Mouse (Mus musculus) urinary bladder, postnatal 25 days (tissue): ENCODE results near the gene Fhit.

Experiments used
- DNase-seq: peaks from one replicate; pipeline ENCODE4 v3.0.0; 2022; ENCODE audit warnings: low spot score

Gene Fhit

GRCm38 (mm10) chr14:9684362-9684761 lies 1477.5 kb downstream of the Fhit start:
- no peak for DNase-seq

DNA sequence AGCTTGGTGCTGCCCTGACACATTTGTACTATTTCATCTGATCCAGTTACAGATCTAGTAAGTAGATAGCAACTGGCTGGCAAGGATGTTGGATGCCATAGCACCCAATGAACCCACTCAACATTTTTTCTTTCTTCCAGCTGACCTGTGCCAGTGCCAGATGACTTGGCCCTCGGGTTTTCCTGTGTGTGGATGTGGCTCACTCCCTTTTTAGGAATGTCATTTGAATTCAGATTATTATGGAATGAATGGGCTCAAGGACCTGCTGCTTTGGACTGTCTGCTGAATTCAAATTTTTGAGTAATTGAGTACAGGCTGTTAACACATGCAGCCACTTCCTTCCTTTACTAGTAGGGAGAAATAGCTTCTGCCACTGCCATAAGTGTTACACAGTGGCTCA lies 1489.1 kb downstream of the Fhit start:
- DNase-seq = no peak

GRCm38 (mm10) chr14:9671776-9672175 lies 1490.1 kb downstream of the Fhit start:
- DNase-seq = no peak

GRCm38 (mm10) chr14:9669766-9670165 lies 1492.1 kb downstream of the Fhit start:
- no peak for DNase-seq

- DNase-seq = no peak
These were observed 1503.4 kb downstream of the Fhit start for GRCm38 (mm10) chr14:9658445-9658844.

DNA sequence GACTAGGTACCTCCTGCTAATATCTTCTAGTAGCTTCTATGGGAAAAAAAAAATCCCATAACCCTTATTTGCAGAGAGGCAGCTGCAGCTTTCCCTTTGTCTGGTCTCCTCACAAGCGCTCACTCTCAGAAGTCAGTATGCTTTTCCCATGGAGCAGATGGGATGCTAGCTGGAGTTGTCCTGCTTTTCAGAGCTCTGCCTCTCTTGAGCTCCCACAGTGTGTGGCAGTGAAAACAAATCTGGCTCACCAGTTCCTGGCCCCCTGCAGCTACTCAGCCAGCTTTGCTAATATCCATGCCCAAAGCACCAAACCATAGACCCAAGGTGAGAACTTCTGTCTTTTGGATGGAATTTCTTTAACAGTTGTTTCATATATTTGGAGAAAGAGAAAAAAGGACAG lies 1510.4 kb downstream of the Fhit start:
- DNase-seq = no peak

GRCm38 (mm10) chr14:9648416-9648815 lies 1513.4 kb downstream of the Fhit start:
- no peak for DNase-seq

- no peak for DNase-seq
These were observed 1515.6 kb downstream of the Fhit start for GRCm38 (mm10) chr14:9646233-9646632.

DNA sequence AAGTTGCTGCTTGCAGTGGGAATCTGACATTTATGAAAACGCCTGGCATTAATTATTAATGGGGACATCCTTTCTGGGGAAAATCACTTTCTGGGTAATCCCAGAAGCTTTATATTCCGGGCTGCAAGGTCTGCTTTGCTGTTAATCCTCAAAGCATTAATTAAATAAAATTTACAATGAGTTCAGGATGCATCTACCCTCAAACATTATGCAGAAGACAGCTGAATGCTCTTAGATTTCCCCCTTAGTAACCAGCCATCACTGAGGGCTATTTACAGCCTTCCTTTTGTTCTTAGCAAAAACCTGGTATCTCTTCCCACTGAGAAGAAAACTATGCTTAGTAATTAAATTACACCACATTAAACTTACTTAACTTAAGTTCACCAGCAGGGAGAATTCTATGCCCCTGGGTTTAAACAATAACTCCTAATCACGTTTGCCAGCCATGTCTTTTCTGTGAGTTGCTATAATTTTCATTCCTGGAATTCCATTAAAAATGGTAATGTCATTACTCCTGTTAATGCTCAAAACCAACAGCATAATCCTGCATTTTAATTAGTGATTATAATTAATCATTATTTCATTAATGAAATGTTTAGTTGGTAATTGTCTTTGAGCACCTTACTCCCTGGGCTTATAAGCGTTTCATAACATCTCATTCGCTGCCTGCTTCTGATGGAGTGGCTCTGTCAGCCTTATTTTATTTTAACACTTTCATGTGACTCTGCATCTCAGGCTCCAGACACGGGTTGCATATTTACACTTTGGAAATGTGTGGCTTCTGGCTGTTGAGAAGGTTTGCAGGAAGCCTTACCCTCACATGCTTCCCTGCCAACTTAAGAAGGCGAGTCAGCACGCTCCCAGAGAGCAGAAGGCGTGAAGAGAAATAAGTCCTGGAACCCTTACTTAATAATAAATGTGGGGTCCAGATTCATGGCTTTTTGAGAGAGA lies 1517.3 kb downstream of the Fhit start:
- DNase-seq = no peak

DNA sequence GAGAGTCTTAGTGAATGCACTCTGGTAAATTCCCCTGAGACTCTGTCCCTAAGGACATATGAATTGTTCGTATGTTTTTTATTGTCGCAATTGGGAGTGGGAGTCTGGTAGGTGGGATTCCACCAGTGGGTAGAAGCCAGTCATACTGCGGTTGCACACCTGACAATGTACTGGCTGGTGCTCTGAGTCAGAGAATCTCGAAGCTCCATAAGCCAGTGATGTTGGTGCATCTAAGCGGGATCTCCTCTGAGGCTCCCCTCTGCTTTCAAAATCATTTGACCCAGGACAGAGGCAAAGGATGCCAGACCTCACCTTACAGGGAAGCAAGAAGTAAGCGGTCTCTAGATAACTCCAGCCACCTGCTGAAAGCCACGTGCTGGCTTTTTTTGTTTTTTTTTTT lies 1518.1 kb downstream of the Fhit start:
- DNase-seq = no peak

GRCm38 (mm10) chr14:9642628-9643027 lies 1519.2 kb downstream of the Fhit start:
- DNase-seq = no peak

DNA sequence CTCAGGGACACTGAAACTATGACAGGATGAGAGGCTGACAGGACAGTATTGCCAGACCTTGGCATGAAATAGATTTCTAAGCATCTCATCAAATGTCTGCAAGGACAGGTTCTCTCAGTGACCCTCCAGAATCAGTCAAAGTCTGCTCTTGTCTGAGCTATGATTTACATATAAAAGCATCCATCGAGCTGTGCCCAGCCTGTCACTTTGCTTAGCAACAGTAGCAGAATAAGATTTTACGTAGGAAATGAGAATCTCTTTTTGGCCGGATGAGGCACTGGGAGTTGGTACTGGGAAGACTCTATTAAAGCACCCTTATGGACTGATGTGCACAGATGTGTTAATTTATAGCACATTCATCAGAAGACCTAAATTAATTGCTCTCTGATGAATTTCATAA lies 1519.8 kb downstream of the Fhit start:
- DNase-seq = no peak

- no peak for DNase-seq
These were observed 1527.4 kb downstream of the Fhit start for GRCm38 (mm10) chr14:9634247-9634991.

GRCm38 (mm10) chr14:9632537-9632936 lies 1529.3 kb downstream of the Fhit start:
- DNase-seq = no peak

GRCm38 (mm10) chr14:9623219-9624043 lies 1538.4 kb downstream of the Fhit start:
- no peak for DNase-seq

GRCm38 (mm10) chr14:9620902-9621540 lies 1540.8 kb downstream of the Fhit start:
- DNase-seq = no peak

- no peak for DNase-seq
These were observed 1542.0 kb downstream of the Fhit start for GRCm38 (mm10) chr14:9619840-9620239.

DNA sequence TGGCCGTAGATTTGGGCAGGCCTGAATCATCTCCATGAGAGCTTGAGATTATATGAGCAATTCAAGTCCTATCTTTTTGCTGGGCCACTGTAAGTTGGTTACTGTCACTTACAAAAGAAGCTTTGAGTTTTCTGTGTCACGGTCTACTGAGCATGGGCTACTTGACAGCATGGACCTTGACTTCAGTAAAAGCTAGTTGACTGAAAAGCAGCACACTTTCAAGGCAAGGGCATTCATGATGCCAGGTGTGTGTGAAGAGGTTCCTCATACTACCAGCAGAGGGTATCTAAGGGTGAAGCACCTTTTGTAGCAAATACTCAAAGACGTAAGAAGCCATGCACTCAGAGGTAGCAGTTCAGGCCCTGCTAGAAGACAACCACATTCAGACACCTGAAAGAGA lies 1548.7 kb downstream of the Fhit start:
- no peak for DNase-seq

DNA sequence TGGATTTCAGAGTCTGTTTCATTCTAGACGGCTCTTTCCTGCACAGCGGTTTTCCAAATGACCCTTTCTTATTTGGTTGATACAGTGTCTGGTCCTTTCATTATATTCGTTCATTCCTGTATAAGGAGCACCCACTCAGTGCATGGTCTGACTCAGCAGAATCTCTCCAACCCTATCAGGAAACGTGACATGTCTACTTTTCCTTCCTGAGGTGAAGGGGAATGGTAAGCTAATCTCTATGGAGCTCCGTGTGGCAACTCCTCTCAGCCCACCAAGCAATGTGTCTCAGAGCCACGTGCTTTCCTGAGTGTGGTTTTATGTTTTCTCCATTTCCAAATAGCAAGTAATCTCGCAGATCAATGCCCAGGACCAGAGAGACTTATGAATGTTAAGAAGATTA lies 1552.7 kb downstream of the Fhit start:
- no peak for DNase-seq

GRCm38 (mm10) chr14:9606584-9607377 lies 1555.1 kb downstream of the Fhit start:
- no peak for DNase-seq

DNA sequence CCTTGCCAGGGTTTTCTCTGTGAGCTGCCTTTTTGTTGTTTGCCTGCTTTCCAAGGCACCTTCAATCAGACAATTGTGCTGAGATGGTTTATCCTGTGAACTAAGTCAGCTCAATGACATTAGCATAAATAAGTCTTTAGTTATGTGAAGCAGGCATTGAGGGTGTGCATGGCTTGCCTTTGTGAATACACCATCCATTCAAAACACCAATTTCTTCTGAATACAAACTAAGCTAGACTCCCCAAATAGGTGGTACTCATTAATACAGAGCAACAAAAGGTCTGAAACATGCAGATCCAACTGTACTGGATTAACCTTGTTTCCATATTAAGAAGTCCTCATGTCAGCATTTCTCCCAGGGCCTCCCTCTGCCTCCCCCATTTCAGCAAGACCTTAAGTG lies 1561.6 kb downstream of the Fhit start:
- DNase-seq = no peak
